Mouse (Mus musculus) CH12.LX (cell line): ENCODE measurements at regions not wholly inside any gene's neighbourhood (a gene's known extent, or its start where the extent isn't known, plus 50 kb on each side); places are given as distances from the start of the nearest gene placed in this dataset.

ENCODE experiments used
- DNase-seq: peaks from one replicate; pipeline ENCODE4 v3.0.0-alpha.2; 2013; ENCODE audit errors: extremely low read depth
- H3K27ac ChIP-seq: 2 replicates; pipeline ENCODE4 v1.5.1; 2012; ENCODE audit warnings: low read depth, mild to moderate bottlenecking, control low read depth, moderate library complexity; ENCODE audit not compliant: insufficient read depth
- H3K27me3 ChIP-seq: replicated peaks from 2 replicates; pipeline ENCODE3; 2012; ENCODE audit warnings: inconsistent platforms
- H3K36me3 ChIP-seq, 2 experiments: replicated peaks in 1 of 2; 2 replicates each; pipeline versions ENCODE3 to v1.6.1; 2012; ENCODE audit warnings: inconsistent platforms in 1 of 2, low read length in 1 of 2, mild to moderate bottlenecking in 1 of 2, mixed read lengths in 1 of 2, moderate library complexity in 1 of 2; ENCODE audit not compliant: control insufficient read depth in 1 of 2, insufficient read depth in 1 of 2
- H3K4me1 ChIP-seq, 2 experiments: 2 replicates each; pipeline ENCODE4 v1.6.1; 2012; ENCODE audit warnings: inconsistent platforms in 1 of 2, moderate library complexity in 1 of 2; ENCODE audit not compliant: insufficient read depth in 2 of 2, control insufficient read depth in 1 of 2
- H3K4me2 ChIP-seq: 2 replicates; pipeline ENCODE4 v1.6.1; 2012; ENCODE audit warnings: low read depth, mild to moderate bottlenecking, control low read depth; ENCODE audit not compliant: poor library complexity, insufficient read depth, severe bottlenecking
- H3K4me3 ChIP-seq, 3 experiments: fragments of 150-350 bp in 1 of 3; sonication (generic) in 1 of 3; replicated peaks in 1 of 3; 2 replicates each; pipeline versions ENCODE3 to v1.5.1; 2011 to 2012; ENCODE audit warnings: low read depth in 2 of 3, low read length in 2 of 3, mild to moderate bottlenecking in 2 of 3, moderate library complexity in 2 of 3, control low read depth in 1 of 3, improper control_type of control experiment in 1 of 3, inconsistent platforms in 1 of 3, mixed read lengths in 1 of 3; ENCODE audit not compliant: poor library complexity in 1 of 3
- H3K79me2 ChIP-seq: replicated peaks from 2 replicates; pipeline ENCODE4 v1.6.1; 2012; ENCODE audit warnings: mild to moderate bottlenecking, moderate library complexity; ENCODE audit not compliant: control insufficient read depth, poor library complexity, insufficient read depth, severe bottlenecking; ENCODE audit errors: extremely low read depth
- H3K9ac ChIP-seq: 2 replicates; pipeline ENCODE4 v1.6.1; 2012; ENCODE audit warnings: low read depth, mild to moderate bottlenecking, control low read depth, moderate library complexity; ENCODE audit not compliant: insufficient read depth
- H3K9me3 ChIP-seq: replicated peaks from 2 replicates; pipeline ENCODE3; 2012; ENCODE audit warnings: low read length, inconsistent platforms, mixed read lengths
- BHLHE40 ChIP-seq: IDR thresholded peaks from 2 replicates; pipeline ENCODE4 v1.6.1; 2011; ENCODE audit warnings: mild to moderate bottlenecking, low read depth, low read length, improper control_type of control experiment
- CHD1 ChIP-seq: IDR thresholded peaks from 2 replicates; pipeline ENCODE4 v1.6.1; 2012; ENCODE audit warnings: low read depth, low read length, improper control_type of control experiment, inconsistent platforms
- CHD2 ChIP-seq: IDR thresholded peaks from 2 replicates; pipeline ENCODE4 v1.6.1; 2011; ENCODE audit warnings: low read length, improper control_type of control experiment
- EP300 ChIP-seq: IDR thresholded peaks from 2 replicates; pipeline ENCODE4 v1.6.1; 2011; ENCODE audit warnings: low read length, improper control_type of control experiment
- ETS1 ChIP-seq: conservative IDR thresholded peaks from 2 replicates; pipeline ENCODE4 v1.6.1; 2012; ENCODE audit warnings: low read depth, mild to moderate bottlenecking, inconsistent platforms, low read length, improper control_type of control experiment, moderate library complexity
- IRF4 ChIP-seq: IDR thresholded peaks from 2 replicates; pipeline ENCODE4 v1.6.1; 2014; ENCODE audit warnings: low read depth, mild to moderate bottlenecking, inconsistent platforms, low read length, improper control_type of control experiment
- JUN ChIP-seq: IDR thresholded peaks from 2 replicates; pipeline ENCODE4 v1.6.1; 2011; ENCODE audit warnings: low read depth, mild to moderate bottlenecking, low read length, improper control_type of control experiment, moderate library complexity; ENCODE audit not compliant: insufficient read depth
- JUND ChIP-seq: conservative IDR thresholded peaks from 2 replicates; pipeline ENCODE4 v1.6.1; 2011; ENCODE audit warnings: low read depth, low read length, improper control_type of control experiment
- MAFK ChIP-seq: IDR thresholded peaks from 2 replicates; pipeline ENCODE4 v1.6.1; 2011; ENCODE audit warnings: low read length, improper control_type of control experiment; ENCODE audit not compliant: insufficient replicate concordance
- MEF2A ChIP-seq: IDR thresholded peaks from 2 replicates; pipeline ENCODE4 v1.6.1; 2014; ENCODE audit warnings: low read depth, mild to moderate bottlenecking, inconsistent platforms, low read length, improper control_type of control experiment, borderline replicate concordance
- MXI1 ChIP-seq: IDR thresholded peaks from 2 replicates; pipeline ENCODE4 v1.6.1; 2011; ENCODE audit warnings: mild to moderate bottlenecking, low read depth, low read length, improper control_type of control experiment
- MYC ChIP-seq: IDR thresholded peaks from 2 replicates; pipeline ENCODE4 v1.6.1; 2011; ENCODE audit warnings: low read depth, mild to moderate bottlenecking, improper control_type of control experiment, low read length
- NELFE ChIP-seq: IDR thresholded peaks from 2 replicates; pipeline ENCODE4 v1.6.1; 2011; ENCODE audit warnings: low read depth, low read length, improper control_type of control experiment
- NRF1 ChIP-seq: IDR thresholded peaks from 2 replicates; pipeline ENCODE4 v1.6.1; 2014; ENCODE audit warnings: low read depth, mild to moderate bottlenecking, inconsistent platforms, low read length, improper control_type of control experiment, moderate library complexity
- PAX5 ChIP-seq: IDR thresholded peaks from 2 replicates; pipeline ENCODE4 v1.6.1; 2012; ENCODE audit warnings: low read length, inconsistent platforms, mixed read lengths
- POLR2AphosphoS2 ChIP-seq: IDR thresholded peaks from 2 replicates; pipeline ENCODE4 v1.6.1; 2011; ENCODE audit warnings: low read depth, low read length, improper control_type of control experiment
- TCF12 ChIP-seq: IDR thresholded peaks from 2 replicates; pipeline ENCODE4 v1.6.1; 2014; ENCODE audit warnings: low read depth, mild to moderate bottlenecking, inconsistent platforms, low read length, improper control_type of control experiment
- USF1 ChIP-seq: IDR thresholded peaks from 2 replicates; pipeline ENCODE4 v1.6.1; 2014; ENCODE audit warnings: low read depth, mild to moderate bottlenecking, inconsistent platforms, low read length, improper control_type of control experiment
- USF2 ChIP-seq: conservative IDR thresholded peaks from 2 replicates; pipeline ENCODE4 v1.6.1; 2011; ENCODE audit warnings: low read depth, low read length, improper control_type of control experiment
- ZMIZ1 ChIP-seq: IDR thresholded peaks from 2 replicates; pipeline ENCODE4 v1.6.1; 2012; ENCODE audit warnings: low read depth, mild to moderate bottlenecking, inconsistent platforms, low read length, improper control_type of control experiment
- ZNF384 ChIP-seq: IDR thresholded peaks from 2 replicates; pipeline ENCODE4 v1.6.1; 2012; ENCODE audit warnings: low read depth, low read length, improper control_type of control experiment, inconsistent platforms
- dilution Hi-C: fragments of 300-500 bp; cut with MboI; formaldehyde crosslinking; loops from 2 replicates; pipeline ENCODE4 v1.14.3; 2020; ENCODE audit warnings: low sequenced_read_pairs; ENCODE audit not compliant: extremely low pct_unique_long_range_greater_than_20kb, extremely low pct_ligation_motif_present
- in situ Hi-C: fragments of 300-500 bp; cut with MboI; formaldehyde crosslinking; loops from 3 replicates; pipeline ENCODE4 v1.14.3; 2019; ENCODE audit warnings: low sequenced_read_pairs, low pct_ligation_motif_present, low pct_unique_long_range_greater_than_20kb, mixed read lengths

DNA sequence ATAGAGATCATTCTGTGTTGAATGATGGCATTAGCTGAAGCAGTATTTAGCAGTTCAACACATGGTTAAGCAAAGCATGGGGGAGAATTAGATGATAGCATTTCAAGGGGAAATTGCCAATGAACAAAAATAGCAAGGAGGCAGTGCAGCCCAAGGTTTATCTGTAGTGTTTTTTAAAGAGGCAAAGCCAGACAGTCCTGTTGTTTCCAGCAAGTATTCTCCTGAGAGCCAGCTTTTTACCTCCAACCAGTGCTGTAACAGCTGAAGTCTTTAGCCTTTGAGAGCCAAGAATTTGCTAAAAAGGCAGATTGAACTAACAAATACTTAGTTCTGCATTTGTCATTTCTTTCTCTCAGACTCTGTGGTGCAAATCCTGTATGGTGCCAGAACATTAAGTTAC, 305.1 kb upstream of the Arx start:
- H3K9ac ChIP-seq: no peak overlapping the region
- no peaks in the 10 kb centered on the region for H3K9me3 ChIP-seq
- H3K27me3 ChIP-seq: no peaks in the 10 kb centered on the region
- no peak overlapping the region for H3K4me2 ChIP-seq
- no peak overlapping the region for H3K27ac ChIP-seq
- no peak overlapping the region for H3K4me3 ChIP-seq
- no peak for DNase-seq
- no peaks in the 10 kb centered on the region for H3K79me2 ChIP-seq
- H3K4me1 ChIP-seq: no peaks in the 10 kb centered on the region
- H3K36me3 ChIP-seq: no peaks in the 10 kb centered on the region
- in situ Hi-C loops: no loop called here
- dilution Hi-C loops: no loop called here
- TF ChIP-seq TCF12 (no peak), MEF2A (no peak), JUND (no peak), IRF4 (no peak), CHD2 (no peak), JUN (no peak), CHD1 (no peak), ZNF384 (no peak), MXI1 (no peak), NRF1 (no peak), MAFK (no peak)
- TF ChIP-seq, all 38 proteins: peak for 0

DNA sequence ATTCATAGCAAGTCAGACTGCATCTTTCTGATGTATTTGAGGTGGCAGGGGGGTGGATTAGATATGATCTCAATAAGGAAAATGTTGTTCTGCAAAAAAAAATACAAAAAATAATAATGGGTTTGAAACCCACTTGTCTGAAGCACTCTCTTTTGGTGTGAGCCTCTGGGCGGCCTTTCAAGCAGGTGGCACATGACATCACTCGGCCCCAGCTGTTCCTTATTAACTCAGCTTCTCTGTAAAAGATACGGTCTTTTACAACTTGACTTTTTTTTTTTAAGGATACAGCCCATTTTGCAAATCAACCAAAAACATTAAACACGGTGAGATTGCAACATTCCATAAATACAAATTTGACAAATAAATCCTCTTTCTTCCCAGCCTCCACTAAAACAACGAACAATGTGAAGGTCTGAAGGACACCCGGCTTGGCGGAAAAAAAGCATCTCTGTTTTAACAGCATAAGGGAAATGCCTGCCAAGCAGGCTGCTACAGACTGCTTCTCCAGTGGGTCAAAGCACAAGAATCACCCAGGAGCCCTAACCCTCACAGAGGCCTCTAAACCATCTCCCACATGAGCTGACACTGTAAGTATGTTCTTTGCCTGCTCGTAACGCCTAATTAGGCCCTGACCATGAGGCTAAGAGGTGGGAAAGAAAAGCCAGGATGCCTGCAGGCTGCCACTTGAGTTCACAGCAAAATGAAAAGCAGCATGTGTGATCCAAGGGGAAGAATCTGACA, 283.8 kb upstream of the Arx start:
- dilution Hi-C loops: no loop called here

More for the DNA sequence above, 283.8 kb upstream of the Arx start:
- Histone ChIP-seq H3K9ac (no peak overlapping the region), H3K27ac (no peak overlapping the region), H3K36me3 (no peaks in the 10 kb centered on the region), H3K27me3 (no peaks in the 10 kb centered on the region), H3K79me2 (no peaks in the 10 kb centered on the region), H3K4me2 (no peak overlapping the region), H3K9me3 (no peaks in the 10 kb centered on the region), H3K4me3 (no peak overlapping the region), H3K4me1 (no peaks in the 10 kb centered on the region)
- in situ Hi-C loops: no loop called here
- no peak for DNase-seq
- no peak for TF ChIP-seq JUN
- TF ChIP-seq CHD1: no peak
- no peak for TF ChIP-seq TCF12
- no peak for TF ChIP-seq ZNF384
- TF ChIP-seq MYC: no peak
- TF ChIP-seq USF2: no peak
- no peak for TF ChIP-seq EP300
- no peak for TF ChIP-seq ZMIZ1
- TF ChIP-seq POLR2AphosphoS2: no peak
- no peak for TF ChIP-seq PAX5
- TF ChIP-seq NELFE: no peak
- no peak for TF ChIP-seq ETS1
- no peak for TF ChIP-seq USF1
- TF ChIP-seq BHLHE40: no peak
